Mouse (Mus musculus) stomach, postnatal 0 days (tissue): Measurements from ENCODE around the gene A130010J15Rik. TPM values are rescaled to one million over a fixed set of nuclear protein-coding genes. Genes with fewer than 3 reads are reported as not detected.

Source experiments
- ATAC-seq: fragments of 200-750 bp; cut with Nextera tagmentation; 2 replicates; pipeline ENCODE4 v1.8.0; 2017; ENCODE audit not compliant: low FRiP score, low TSS enrichment
- DNase-seq: peaks from one replicate; pipeline ENCODE4 v3.0.0-alpha.2; 2016; ENCODE audit warnings: low spot score
- H3K27ac ChIP-seq: fragments of 300-500 bp; sonication (generic); replicated peaks from 2 replicates; pipeline ENCODE4 v1.5.1; 2014; ENCODE audit warnings: mild to moderate bottlenecking, control low read depth
- H3K27me3 ChIP-seq: fragments of 300-500 bp; sonication (generic); 2 replicates; pipeline ENCODE4 v1.6.1; 2014; ENCODE audit warnings: low read length; ENCODE audit not compliant: control insufficient read depth, insufficient read depth
- H3K36me3 ChIP-seq: fragments of 300-500 bp; sonication (generic); 2 replicates; pipeline ENCODE4 v1.6.1; 2014; ENCODE audit warnings: low read length, mixed read lengths; ENCODE audit not compliant: control insufficient read depth, insufficient read depth
- H3K4me1 ChIP-seq: fragments of 300-500 bp; sonication (generic); replicated peaks from 2 replicates; pipeline ENCODE4 v1.6.1; 2014; ENCODE audit warnings: antibody characterized with exemption; ENCODE audit not compliant: control insufficient read depth, insufficient read depth
- H3K4me2 ChIP-seq: fragments of 300-500 bp; sonication (generic); replicated peaks from 2 replicates; pipeline ENCODE4 v1.6.1; 2014; ENCODE audit warnings: low read depth, mild to moderate bottlenecking, control low read depth, moderate library complexity
- H3K4me3 ChIP-seq: fragments of 300-500 bp; sonication (generic); 2 replicates; pipeline ENCODE4 v1.5.1; 2014; ENCODE audit warnings: low read depth, low read length, control low read depth
- H3K9ac ChIP-seq: fragments of 300-500 bp; sonication (generic); 2 replicates; pipeline ENCODE4 v1.6.1; 2014; ENCODE audit warnings: mild to moderate bottlenecking, low read length, control low read depth, mixed read lengths
- H3K9me3 ChIP-seq: fragments of 300-500 bp; sonication (generic); 2 replicates; pipeline ENCODE4 v1.6.1; 2016; ENCODE audit warnings: low read length; ENCODE audit not compliant: control insufficient read depth
- CTCF ChIP-seq: IDR thresholded peaks from 2 replicates; pipeline ENCODE4 v1.5.1; 2016; ENCODE audit warnings: antibody characterized with exemption, low read depth, mild to moderate bottlenecking, moderate library complexity
- EP300 ChIP-seq: optimal IDR thresholded peaks from 2 replicates; pipeline ENCODE3; 2016; ENCODE audit warnings: antibody characterized with exemption
- WGBS: fragments of 180-500 bp; shearing (Covaris S2); extraction: QIAGEN DNeasy Blood & Tissue Kit; methylation state at CpG from one replicate; pipeline ENCODE4 v1.1.7; 2014; 5-methylcytosine and 5-hydroxymethylcytosine counted together
- polyA plus RNA-seq: library from polyadenylated mRNA; unstranded; fragments of >200 nt; fragmentation: Nextera tagmentation; extraction: Ambion mirVana; gene quantifications from 2 replicates; pipeline ENCODE4 v1.2.1, GENCODE M21; 2015

A130010J15Rik gene
- polyA plus RNA-seq, 1 experiment from 2014 or later = 11.4 TPM

- TF ChIP-seq EP300 (no peak), CTCF (peak; percentile 27)
- peak; percentile 97 for ATAC-seq
- H3K36me3 ChIP-seq = no peaks in the 10 kb centered on the region
- H3K4me2 ChIP-seq = peak overlapping the region; percentile 78
- no peaks in the 10 kb centered on the region for H3K27me3 ChIP-seq
- peak overlapping the region; percentile 80 for H3K9ac ChIP-seq
- no peaks in the 10 kb centered on the region for H3K9me3 ChIP-seq
- peak overlapping the region; percentile 93 for H3K27ac ChIP-seq
- peak; percentile 98 for DNase-seq
- peak overlapping the region; percentile 69 for H3K4me3 ChIP-seq
- WGBS = under 1% methylated on average over 48 of the region's 48 CpGs
- H3K4me1 ChIP-seq = no peaks in the 10 kb centered on the region
Measured at GRCm38 (mm10) chr1:193172991-193173809, 5.4 kb downstream of the A130010J15Rik start.

DNA sequence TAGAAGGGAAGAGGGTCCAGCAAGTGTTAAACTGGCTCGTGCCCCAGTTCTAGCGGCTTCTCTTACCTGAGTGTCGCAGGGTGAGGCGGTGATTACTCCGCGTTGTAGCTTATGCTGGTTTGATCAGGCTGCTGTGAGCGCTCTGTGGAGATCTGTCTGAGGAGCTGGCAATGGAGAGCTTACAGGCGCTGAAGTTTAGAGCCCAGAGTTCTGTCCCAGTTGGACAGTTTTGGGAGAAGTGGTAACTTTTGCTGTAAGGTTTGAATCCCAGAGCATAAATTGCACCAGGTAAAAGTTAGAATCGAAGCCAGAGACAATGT is 5.9 kb downstream of the A130010J15Rik start:
- ATAC-seq (peak; percentile 50; the same call in 1 of the 2 replicates), DNase-seq (no peak)
- TF ChIP-seq EP300 (no peak), CTCF (no peak)

DNA sequence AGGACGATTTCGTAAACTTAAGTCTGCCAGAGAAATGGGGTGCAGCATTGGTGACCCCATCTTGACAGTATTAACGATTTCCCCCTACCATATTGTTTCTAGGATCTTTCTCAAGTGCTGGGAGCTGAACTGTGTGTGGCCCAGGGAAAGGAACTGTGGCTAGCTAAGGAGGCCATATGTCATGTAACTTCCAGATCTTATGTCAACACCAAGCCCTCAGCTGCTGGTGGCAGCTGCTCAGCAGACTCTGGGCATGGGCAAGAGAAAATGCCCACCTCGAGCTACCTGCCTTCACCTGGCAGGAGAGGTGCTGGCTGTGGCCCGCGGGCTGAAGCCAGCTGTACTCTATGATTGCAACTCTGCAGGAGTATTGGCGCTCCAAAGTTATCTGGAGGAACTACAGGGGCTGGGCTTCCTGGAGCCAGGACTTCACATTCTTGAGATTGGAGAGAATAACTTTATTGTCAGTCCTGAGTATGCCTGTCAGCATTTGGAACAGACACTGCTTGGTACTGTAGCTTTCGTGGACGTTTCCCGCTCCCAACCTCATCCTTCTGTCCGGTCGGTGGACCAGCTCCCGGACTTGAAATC is 6.4 kb downstream of the A130010J15Rik start:
- H3K9ac ChIP-seq = peak overlapping the region; percentile 80
- H3K36me3 ChIP-seq = no peaks in the 10 kb centered on the region
- ATAC-seq (no peak), DNase-seq (peak; percentile 46)
- no peaks in the 10 kb centered on the region for H3K27me3 ChIP-seq
- H3K9me3 ChIP-seq = no peaks in the 10 kb centered on the region
- H3K4me1 ChIP-seq = no peaks in the 10 kb centered on the region
- TF ChIP-seq CTCF (no peak), EP300 (no peak)
- H3K4me3 ChIP-seq = peak overlapping the region; percentile 69
- H3K27ac ChIP-seq = peak overlapping the region; percentile 93
- H3K4me2 ChIP-seq = peak overlapping the region; percentile 78
- WGBS = 64% methylated on average over 13 of the region's 13 CpGs

More for the DNA sequence above, 5.9 kb downstream of the A130010J15Rik start:
- Histone ChIP-seq H3K9me3 (no peaks in the 10 kb centered on the region), H3K4me2 (peak overlapping the region; percentile 78), H3K27ac (peak overlapping the region; percentile 93), H3K9ac (peak overlapping the region; percentile 80), H3K27me3 (no peaks in the 10 kb centered on the region), H3K4me1 (no peaks in the 10 kb centered on the region), H3K36me3 (no peaks in the 10 kb centered on the region), H3K4me3 (peak overlapping the region; percentile 69)
- WGBS = 12% methylated on average over 9 of the region's 9 CpGs

DNA sequence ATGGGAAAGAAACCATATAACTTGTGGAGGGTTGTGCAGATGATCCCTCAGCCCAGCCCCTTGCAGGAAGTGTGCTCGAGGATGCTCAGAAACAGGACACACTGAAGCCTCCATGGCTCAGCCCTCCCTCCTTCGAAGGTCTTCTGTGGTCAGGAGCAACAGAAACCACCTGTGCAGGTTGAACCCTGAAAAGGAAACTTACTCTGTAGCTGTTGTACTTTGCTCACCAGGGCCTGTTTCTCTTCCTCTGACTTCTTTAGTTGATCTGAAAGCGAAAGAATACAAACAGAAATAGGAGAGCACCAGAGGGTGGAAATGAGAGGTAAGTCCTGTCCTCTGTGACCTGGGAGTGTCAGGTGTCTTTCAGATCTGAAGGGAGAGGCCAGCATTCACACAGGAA is 13.3 kb downstream of the A130010J15Rik start:
- H3K9me3 ChIP-seq = no peaks in the 10 kb centered on the region
- TF ChIP-seq EP300 (no peak), CTCF (no peak)
- ATAC-seq (0 out of 2 replicates have a peak, but pooled peaks have one; percentile 16), DNase-seq (no peak)
- no peak overlapping the region for H3K27ac ChIP-seq
- H3K27me3 ChIP-seq = no peaks in the 10 kb centered on the region
- no peaks in the 10 kb centered on the region for H3K4me1 ChIP-seq
- no peaks in the 10 kb centered on the region for H3K36me3 ChIP-seq
- no peak overlapping the region for H3K4me3 ChIP-seq
- WGBS = 62% methylated on average over 3 of the region's 3 CpGs
- H3K4me2 ChIP-seq = no peak overlapping the region
- H3K9ac ChIP-seq = no peak overlapping the region

- H3K4me2 ChIP-seq = no peak overlapping the region
- H3K27me3 ChIP-seq = no peaks in the 10 kb centered on the region
- no peaks in the 10 kb centered on the region for H3K36me3 ChIP-seq
- WGBS = 40% methylated on average over 6 of the region's 6 CpGs
- no peaks in the 10 kb centered on the region for H3K9me3 ChIP-seq
- H3K4me3 ChIP-seq = no peak overlapping the region
- no peak overlapping the region for H3K9ac ChIP-seq
- TF ChIP-seq EP300 (no peak), CTCF (no peak)
- ATAC-seq (no peak), DNase-seq (no peak)
- peaks cover 13% of the 10 kb centered on the region for H3K4me1 ChIP-seq
- peak overlapping the region; percentile 84 for H3K27ac ChIP-seq
Measured at GRCm38 (mm10) chr1:193188257-193188656, 20.4 kb downstream of the A130010J15Rik start.

GRCm38 (mm10) chr1:193189151-193189621 is 21.3 kb downstream of the A130010J15Rik start:
- H3K4me3 ChIP-seq = no peak overlapping the region
- no peak overlapping the region for H3K4me2 ChIP-seq
- H3K27ac ChIP-seq = peak overlapping the region; percentile 84
- H3K4me1 ChIP-seq = peaks cover 13% of the 10 kb centered on the region
- no peaks in the 10 kb centered on the region for H3K27me3 ChIP-seq
- H3K36me3 ChIP-seq = no peaks in the 10 kb centered on the region
- peak; percentile 89 for ATAC-seq
- WGBS = 6% methylated on average over 9 of the region's 9 CpGs
- no peak overlapping the region for H3K9ac ChIP-seq
- TF ChIP-seq CTCF = no peak
- TF ChIP-seq EP300 = no peak
- H3K9me3 ChIP-seq = no peaks in the 10 kb centered on the region
- peak; percentile 61 for DNase-seq
